Mouse (Mus musculus): ENCODE measurements around the gene Scai. TPM values are rescaled to one million over a fixed set of nuclear protein-coding genes. Genes with fewer than 3 reads are reported as not detected.
"Not testable (repeated sequence)": the region's sequence is repeated elsewhere in the genome, so short reads cannot be mapped to it uniquely, and the experiment has no call there.

Gene Scai
- total RNA-seq, 2 experiments from 2014 or later: 84.7 to 94.4 TPM

DNA sequence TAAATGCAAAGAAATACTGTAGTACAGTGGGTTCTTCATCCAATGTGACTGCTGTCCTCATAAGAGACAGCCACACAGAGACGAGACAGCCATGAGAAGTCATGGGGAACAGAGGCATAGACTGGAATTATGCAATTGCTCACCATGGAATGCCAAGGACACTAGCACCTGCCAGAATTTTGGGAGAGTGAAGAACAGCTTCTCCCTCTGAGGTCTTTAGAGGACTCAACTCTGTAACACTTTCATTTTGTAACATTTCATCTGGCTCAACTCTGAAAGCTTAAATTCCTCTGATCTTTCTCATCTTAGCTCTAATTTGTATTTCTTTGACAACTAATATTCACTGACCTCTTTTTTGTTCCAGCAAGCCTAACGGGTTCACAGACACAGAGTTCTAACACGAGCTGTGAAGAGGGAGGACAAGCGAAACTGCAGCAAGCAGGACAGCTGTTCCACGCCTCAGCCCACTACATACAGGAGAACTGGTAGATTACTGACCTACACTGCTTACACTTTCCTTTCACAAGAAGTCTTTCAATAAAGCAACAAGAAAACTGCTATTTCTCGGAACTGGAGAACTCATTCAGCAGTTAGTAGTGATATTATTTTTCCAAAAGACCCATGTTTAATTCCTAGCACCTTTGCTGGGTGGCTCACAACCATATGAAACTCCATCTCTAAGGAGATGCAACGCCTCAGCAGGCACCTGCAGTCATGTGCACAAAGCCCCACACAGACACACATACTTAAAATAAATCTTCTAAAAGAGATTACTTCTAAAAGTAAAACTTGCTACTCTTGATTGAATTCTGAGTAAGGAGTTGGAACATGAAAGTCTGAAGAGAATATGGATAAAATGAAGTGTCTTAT is 49.7 kb downstream of the Scai start:
- DNase-seq (ENCODE audit: low spot score in 2 of 2): no peak

DNA sequence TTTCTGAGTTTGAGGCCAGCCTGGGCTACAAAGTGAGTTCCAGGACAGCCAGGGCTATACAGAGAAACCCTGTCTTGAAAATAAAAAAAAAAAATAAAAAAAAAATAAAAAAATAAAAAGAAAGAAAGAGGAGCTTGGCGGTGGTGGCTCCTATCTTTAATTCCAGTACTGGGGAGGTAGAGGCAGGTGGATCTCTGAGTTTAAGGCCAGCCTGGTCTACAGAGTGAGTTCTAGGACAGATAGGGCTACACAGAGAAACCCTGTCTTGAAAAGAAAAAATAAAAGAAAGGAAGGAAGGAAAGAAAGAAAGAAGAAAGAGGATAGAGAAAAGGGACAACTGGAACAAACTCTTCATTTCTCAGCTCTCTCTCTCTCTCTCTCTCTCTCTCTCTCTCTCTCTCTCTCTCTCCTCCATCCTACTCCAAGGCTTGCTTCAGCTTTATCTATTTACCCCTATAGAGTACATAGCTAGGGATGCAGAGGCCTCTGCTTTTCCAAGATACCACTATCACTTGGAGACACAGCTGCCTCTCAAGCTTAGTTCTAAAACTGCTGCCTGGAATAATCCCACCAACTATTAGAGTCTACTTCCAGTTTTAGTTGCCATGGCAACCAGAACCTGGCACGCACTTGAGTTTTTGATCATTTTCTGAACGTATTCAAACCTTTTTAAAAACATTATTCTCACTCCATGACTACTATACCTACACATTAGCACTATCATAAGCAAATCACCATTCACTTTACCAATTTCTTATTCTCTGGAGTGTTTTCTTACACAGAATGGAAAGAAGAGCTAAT is 60.8 kb downstream of the Scai start:
- peak; percentile 14 to 43 for DNase-seq (ENCODE audit: low spot score in 2 of 2)

DNA sequence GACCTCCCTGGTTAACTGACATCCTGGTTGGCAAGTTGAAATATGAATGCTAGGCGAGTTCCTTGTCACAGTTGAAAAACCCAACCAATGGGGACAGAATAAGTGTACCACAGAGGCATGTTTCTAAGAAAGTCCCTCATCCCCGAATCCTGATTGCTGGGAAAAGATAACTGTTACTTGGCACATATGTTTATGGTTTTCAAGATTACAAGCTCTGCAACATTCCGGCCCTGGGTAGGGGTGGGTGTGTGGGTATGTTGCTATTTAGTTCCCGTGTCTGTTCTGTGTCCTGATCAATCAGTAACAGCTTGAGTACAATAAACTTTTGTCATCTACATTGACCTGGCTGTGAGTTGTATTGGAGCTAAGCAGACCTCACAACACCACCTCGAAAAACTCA is 66.4 kb downstream of the Scai start:
- no peak for DNase-seq (ENCODE audit: low spot score in 2 of 2)

DNA sequence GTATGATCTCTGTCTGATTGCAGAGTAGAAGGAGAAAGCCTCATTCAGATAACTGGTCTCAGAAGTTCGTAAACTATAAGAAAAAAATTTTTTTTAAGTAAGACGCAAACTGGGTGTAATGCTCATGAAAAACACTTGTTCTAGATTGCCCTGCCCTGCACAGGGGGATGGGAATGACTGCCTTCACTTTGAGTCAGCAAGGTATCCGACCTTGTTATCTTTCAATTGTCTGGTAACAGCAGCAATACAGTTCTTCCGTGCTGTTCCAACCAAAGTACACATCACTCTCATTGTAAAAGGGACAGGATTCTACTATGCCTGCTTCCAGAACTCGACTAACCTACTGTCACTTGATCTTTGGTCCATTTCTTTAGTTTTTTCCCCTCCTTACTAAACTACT is 69.4 kb downstream of the Scai start:
- no peak for DNase-seq (ENCODE audit: low spot score in 2 of 2)

DNA sequence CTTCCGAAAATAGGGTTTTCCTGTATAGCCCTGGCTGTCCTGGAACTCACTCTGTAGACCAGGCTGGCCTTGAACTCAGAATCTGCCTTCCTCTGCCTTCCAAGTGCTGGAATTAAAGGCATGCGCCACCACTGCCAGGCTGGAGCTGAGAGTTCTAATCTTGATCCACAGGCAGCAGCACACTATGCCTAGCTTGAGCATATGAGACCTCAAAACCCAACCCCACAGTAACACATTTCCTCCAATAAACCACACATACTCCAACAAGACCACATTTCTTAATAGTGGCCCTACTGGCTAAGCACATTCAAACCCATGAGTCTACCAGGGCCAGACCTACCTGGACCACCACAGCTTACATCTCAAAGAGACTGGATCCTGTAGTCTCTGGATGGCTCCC is 74.0 kb downstream of the Scai start:
- no peak for DNase-seq (ENCODE audit: low spot score in 2 of 2)

DNA sequence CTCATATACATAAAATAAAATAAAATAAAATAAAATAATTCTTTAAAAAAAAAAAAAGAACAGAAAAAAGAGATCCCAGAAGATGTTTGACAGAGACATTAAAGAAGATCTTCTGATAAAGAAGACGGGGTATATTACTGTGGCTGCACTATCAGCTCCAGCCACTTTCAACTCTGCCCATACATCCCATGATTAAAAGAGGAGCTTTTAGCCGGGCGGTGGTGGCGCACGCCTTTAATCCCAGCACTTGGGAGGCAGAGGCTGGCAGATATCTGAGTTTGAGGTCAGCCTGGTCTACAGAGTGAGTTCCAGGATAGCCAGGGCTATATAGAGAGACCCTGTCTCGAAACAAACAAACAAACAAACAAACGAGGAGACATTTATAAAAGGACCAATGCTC is 76.4 kb downstream of the Scai start:
- DNase-seq (ENCODE audit: low spot score in 2 of 2): no peak

DNA sequence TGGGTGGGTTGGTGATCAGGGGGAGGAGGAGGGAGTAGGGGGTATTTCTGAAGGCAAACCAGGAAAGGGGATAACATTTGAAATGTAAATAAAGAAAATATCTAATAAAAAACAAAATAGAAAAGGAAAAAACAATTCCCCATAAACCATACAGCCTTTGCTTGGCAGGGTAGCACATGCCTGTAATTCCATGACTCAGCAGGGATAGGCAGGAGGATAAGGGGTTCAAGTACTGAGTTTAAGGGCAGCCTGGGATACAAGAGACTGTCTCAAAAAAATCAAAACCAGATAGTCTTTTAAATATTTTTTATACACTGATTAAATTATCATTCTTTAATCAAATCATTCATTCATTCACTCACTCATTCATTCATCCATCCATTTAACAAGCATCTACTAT is 80.0 kb downstream of the Scai start:
- no peak for DNase-seq (ENCODE audit: low spot score in 2 of 2)

DNA sequence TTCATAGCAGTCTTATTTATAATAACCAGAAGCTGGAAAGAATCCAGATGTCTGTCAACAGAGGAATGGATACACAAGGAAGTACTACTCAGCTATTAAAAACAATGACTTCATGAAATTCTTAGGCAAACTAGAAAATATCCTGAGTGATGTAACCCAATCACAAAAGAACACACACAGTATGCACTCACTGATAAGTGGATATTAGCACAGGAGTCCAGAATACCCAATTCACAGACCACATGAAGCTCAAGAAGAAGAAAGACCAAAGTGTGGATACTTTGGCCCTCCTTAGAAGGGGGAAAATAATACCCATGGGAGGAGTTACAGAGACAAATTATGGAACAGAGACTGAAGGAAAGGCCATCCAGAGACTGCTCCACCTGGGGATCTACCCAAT is 80.8 kb downstream of the Scai start:
- not testable (repeated sequence) for DNase-seq (ENCODE audit: low spot score in 2 of 2)

DNA sequence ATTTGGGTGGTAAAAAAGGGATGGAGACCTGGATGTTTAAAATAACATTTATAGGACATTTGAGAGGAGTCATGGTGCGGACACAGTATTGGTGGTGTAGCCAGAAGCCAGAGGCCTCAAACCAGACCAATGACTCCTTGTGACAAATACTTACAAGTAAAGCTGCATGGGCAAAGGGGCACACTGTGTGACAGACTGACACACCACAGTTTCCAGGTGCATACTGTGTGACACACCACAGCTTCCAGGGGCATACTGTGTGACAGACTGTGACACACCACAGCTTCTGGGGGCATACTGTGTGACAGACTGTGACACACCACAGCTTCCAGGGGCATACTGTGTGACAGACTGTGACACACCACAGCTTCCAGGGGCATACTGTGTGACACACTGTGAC is 90.6 kb downstream of the Scai start:
- DNase-seq (ENCODE audit: low spot score in 2 of 2): not testable (repeated sequence)

DNA sequence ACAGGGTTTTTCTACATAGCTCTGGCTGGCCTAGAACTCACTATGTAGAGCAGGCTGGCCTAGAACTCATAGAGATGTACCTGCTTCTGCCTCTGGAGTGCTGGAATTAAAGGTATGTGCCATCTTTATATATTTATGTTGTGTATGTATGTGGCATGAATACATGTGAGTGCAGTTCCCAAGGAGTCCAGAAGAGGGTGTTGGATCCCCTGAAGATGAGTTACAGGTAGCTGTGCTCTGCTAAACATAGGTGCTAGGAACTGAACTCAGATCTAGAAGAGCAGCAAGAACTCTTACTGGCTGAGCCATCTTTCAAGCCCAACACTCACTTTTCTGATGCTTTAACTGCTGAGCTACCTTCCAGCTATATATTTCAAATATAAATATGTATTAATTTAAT is 92.5 kb downstream of the Scai start:
- DNase-seq (ENCODE audit: low spot score in 2 of 2): no peak

DNA sequence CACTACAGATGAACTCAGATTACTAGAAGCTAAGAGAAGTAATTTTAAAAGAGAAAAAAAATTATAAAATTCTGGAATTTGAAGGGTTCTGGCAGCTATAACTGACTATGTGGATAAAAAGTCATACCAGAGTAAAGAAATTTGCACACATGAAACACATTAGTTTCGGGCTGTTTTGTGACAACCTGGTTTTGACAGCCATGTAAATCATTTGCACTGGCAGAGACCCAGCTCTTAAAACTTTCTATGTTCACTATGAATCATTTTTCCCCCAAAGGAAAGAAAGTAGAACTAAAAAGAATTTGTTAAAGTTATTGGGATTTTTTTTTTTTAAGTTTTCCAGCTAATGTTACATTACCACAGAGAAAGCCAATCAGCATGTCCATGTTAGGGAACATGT is 98.6 kb downstream of the Scai start:
- no peak for DNase-seq (ENCODE audit: low spot score in 2 of 2)

DNA sequence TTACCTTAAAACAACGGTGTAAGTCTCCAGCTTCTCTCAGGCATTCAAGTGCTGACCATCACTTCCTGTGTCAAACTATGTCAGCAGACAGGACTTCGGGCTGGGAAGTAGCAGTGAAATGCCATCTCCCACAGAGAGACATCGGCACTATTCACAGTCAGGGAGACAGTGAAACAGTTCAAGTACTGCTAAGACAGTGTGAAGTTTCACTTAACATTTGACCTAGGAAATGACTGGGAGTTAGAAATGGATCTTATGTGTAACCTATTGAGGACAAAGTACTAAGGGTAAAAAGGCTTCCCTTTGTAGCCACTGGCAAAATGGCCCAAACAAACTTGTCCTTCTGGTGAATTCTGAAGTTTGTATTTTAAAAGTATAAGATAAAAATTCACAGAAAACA is 107.8 kb downstream of the Scai start:
- DNase-seq (ENCODE audit: low spot score in 2 of 2): no peak

DNA sequence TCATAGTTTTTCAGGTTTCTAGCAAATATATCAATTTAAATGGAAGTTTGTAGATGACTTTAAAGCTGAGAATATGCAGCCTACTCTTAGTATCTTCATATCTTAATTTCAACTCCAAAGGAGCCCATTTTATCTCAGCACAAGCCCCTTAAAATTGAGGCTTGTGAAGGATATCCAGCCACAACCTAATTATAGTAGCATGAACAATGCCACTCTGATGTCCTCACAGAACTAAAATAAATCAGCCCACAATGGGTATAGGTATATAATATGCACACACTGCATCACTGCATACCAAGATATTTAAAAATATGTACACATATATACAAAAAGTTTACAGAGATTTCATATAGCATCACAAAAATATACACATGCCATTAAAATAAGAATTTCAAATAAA is 119.9 kb downstream of the Scai start:
- DNase-seq (ENCODE audit: low spot score in 2 of 2): no peak

DNA sequence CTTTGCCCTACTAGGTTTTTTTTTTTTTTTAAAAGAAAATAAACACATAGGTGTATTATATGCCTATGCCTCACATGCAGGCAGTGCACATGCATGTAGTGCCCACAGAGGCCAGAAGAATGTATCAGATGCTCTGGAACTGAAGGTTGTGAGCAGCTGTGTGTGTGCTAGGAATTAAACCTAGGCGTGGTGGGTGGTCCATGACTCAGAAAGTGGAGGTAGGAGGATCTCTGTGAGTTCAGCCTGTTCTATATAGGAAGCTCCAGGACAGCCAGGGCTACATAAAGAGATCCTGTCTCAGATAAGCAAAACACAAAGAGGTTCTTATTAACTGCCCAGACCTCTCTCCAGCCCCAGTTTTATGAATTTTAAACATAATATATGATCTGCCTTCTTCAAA is 121.4 kb downstream of the Scai start:
- DNase-seq (ENCODE audit: low spot score in 2 of 2): no peak

DNA sequence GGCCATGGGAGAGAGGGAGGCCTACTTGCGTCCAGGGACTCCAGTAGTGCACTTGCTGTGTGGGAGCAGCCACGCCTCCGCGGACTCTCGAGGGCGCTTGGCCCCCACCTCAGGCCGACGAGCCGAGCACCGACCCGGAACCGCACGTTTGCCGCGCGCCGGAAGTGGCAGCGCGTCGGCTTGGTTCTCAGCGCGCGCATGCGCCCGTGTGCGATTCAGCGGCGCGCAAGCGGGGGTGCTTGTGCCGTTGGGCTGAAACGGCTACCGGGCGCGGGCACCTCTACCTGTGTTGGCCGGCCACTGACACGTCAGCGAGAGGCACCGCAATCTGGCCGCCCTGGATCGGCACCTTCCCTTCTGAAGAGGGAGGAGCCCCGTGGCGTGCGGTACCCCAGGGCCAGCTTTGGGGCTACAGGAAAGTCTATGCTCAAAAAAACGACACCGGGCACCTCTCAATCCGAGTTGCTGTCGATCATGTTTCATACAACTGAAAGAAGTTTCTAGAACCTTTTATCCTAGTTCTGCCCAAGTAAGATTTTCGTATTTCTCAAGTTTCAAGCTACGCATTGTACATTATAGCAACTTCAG is 125.0 kb downstream of the Scai start, which contains the start of gene Golga1:
Gene Golga1 (minus strand): TSS at position 142 of the 588 bp plus-strand sequence.
- peak; percentile 87 to 91 for DNase-seq (ENCODE audit: low spot score in 2 of 2)

DNA sequence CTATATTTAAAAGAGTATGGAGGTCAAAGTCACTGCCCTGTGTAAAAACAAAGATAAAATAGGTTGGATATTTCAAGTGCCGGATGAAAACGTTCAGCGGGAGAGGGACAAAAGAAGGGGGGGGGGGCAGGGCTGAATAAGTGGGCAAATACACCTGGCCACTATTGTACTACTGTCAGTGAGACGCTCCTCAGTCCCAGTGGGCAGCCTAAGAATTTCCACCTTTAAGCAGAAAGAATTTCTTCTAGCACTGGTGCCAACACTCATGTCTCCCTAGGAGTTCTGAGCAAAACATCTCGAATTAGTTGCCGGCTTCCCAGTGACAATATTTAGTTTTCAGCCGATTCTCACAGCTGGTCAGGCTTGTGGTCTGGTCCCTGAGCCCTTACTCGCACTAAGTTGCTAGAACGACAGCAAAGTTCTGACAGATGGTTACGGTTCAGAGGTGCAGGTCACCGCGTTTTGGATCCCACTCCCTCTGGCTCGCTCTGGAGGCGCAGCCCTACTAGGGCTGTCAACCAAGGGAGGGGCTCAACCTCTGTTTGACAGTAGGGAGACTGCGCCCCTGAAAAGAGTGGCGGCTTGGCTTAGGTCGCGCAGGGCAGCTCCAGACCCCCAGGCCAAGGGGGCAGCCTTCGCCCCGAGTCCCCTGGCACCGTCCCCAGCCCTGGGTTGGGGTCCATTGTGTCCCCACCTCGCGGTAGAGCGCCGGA is 125.7 kb downstream of the Scai start:
- no peak for DNase-seq (ENCODE audit: low spot score in 2 of 2)

DNA sequence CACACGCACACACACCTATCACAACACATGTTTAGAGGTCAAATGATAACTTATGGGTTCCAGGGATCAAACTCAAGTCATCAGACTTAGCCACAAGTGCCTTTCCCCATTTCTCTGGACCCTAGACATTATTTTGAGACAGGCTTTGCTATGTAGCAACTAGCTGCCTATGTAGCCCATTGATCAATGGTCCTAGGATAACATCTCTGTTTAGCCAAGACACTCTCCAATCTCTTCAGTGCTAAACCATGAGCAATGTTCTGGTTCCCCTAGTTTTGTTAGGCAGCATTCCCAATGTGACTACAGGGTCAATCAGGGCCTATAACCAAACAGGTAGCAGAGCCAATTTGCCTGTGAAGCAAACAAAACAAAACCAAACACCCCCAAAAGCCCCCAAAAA is 142.0 kb downstream of the Scai start:
- DNase-seq (ENCODE audit: low spot score in 2 of 2): no peak

DNA sequence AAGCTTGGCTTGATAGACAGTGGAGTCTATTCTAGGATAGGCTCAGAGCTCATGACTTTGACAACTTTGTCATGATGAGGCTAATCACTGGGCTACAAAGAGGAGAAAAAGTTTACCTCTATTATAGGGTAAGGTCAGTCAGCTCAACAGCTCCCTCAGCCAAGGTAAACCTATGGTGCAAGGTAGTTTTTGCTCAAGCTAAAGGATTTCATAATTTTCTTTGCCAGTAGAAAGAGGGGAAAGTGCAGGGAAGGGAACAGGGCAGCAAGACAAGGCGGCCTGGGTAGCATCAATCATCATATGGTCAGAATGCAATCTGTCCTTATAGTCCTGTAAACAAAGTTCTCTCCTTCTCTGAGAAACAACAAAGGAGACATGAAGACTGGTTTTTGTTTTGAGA is 150.3 kb downstream of the Scai start:
- DNase-seq (ENCODE audit: low spot score in 2 of 2): no peak

DNA sequence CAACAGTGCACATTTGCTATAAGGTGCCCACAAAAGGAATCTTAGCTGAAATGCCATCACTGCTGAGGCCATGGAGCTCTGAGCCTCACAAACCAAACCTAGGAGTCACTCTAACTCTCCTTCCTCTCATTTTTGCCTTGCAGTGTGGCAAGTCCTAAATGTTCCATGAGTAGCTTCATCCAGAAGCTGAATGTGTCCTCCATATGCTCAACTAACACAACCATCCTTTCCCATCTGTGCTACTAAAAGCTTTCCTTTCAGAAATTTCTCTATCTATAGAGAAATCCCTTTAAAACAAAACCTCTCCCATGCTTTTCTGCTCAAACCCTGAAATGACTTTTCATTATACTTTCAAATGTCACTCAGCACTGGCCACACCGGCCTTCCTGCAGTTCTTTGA is 158.9 kb downstream of the Scai start:
- no peak for DNase-seq (ENCODE audit: low spot score in 2 of 2)

DNA sequence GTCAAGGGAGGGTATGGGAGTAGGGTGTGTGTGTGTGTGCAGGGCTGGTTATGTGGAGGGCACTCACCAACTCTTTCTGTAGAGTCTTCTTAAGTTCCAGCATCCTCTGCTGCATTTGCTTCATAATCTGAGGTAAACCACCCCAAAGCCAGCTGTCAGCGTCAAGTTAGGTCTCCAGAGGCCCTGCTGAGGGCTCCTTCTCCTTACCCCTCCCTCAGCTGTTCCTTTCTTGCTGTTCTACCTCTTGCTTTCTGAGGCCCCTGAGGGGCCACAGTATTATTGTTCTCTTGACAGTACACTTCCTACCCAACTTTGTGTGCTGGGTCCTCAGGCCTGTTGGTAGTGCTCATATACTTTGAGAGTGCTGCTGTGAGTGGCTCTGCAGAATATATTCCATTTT is 170.5 kb downstream of the Scai start:
- no peak for DNase-seq (ENCODE audit: low spot score in 2 of 2)

DNA sequence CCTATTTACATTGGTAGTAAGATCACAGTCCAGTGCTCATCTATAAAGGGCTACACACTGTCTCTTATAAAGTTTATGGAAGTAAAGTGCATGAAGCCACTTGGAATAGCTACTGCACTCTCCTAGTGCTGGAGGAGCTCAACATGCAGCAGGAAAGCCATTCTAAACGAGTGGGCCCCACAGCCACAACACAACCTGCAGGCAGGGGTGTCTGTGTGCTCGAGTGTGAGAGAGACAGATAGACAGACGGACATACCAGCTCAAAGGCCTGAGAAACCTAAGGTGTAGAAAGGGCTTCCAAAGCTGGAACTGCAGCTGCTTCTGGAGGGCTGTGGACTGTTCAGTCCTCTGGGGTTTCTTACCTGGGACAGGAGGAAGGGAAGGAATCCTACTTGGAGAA is 174.0 kb downstream of the Scai start:
- no peak for DNase-seq (ENCODE audit: low spot score in 2 of 2)

Data from layer of hippocampus, postnatal 10 days (tissue).